Mouse (Mus musculus): ENCODE data around the gene Dnajc22. TPM values are rescaled to one million over a fixed set of nuclear protein-coding genes. Genes with fewer than 3 reads are reported as not detected.

Dnajc22 gene
- total RNA-seq, 2 experiments from 2014 or later: 0.12 TPM; not detected in 1

DNA sequence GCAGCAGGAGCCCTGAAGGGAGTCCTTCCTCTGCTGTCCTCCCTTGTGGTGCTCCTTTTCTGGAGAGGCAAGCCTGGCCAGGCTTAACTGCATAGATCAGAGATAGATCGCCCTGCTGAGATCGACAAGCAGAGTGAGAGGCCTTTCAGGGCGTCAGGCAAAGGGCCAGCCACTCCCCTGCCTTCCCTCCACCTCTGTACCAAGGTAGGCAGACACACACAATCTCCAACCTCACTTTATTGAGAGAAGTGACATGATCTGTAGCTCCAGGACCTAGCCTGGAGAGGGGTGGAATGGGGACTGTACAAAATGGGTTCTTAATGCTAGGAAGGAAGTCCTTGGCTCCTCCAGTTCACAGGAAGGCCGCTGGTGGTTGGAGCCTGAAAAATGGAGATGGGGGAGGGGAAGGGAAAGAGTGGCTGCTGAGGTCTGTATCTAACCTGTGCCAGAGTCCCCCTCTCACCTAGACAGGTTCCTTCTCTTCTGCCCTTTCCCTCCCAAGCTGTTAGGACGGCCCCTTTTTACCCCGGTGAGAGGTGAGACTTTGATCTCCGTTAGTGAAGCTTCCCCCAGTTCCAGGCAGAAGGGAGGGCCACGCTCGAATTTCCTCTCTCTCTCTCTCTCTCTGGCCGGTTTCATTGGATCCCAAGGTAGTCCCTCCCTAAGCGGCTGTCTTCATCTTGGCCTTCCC is 9.0 kb upstream of the Dnajc22 start:
- DNase-seq: no peak
- intact Hi-C loops (cut with DNase I; ENCODE audit: low total_unique reads): loop anchor here (10.0 kb wide), 1 partner anchor 121 kb away; no protein-coding TSS in a partner anchor

- intact Hi-C loops (cut with DNase I; ENCODE audit: low total_unique reads): loop anchor here (10.0 kb wide), 1 partner anchor 120 kb away; no protein-coding TSS in a partner anchor
- no peak for DNase-seq
These were observed 8.4 kb upstream of the Dnajc22 start for GRCm38 (mm10) chr15:99084618-99085017.

DNA sequence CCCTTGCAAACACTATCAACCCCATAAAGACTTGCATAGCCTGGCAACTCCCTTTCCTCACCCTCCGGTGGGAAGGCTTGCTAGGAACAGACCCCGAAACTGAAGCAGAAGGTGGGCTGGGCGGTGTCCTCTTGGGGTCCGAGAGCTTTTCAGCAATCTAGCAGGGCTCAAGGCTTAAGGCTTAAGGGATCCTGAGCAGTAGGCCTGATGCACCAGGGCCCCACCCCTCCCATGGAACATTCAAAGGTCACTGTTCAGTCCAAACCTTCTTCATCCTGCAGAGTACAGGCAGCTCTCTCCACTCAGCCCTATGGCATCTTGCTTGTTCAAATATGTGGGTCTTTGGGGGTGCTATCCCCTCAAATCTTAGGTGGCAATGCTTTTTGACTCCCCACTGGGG is 7.0 kb upstream of the Dnajc22 start:
- no peak for DNase-seq
- intact Hi-C loops (cut with DNase I; ENCODE audit: low total_unique reads): loop anchor here (10.0 kb wide), 1 partner anchor 119 kb away; no protein-coding TSS in a partner anchor

DNA sequence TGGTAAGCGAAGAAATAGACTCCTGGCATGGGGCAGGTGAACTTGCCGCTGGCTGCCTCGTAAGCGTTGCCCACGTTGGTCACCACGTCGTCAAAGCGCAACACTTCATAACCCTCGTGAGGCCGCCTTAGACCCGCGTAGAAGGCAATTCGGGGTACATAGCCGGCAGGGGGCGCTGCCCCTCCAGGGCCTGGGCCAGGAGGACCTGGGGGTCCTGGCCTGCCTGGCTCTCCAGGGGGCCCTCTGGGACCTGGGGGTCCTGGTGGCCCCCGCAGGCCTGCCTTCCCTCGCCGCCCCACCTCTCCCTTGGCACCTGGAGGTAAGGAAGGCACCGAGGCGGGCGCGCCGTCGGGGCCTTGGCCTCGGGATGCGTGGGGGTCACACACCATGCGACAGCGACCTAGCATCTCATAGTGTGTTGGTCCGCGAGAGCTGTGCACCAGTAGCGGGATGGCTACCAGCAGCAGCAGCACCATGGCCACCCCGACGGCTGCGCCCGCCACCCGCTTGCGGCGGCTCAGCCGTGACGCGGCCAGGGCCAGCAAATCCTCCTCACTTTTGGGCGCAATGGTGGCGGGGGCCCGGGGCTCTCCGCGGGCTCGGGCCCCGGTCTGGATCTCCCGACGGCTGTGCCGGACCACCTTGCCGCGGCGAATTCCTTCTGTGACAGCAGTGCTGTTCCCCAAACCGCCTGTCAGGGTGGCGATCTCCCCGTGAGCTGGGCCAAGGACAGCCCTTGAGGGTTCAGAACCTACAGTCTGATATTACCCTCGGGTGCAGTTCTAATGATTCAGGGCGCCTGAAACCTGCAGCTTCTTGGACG is 5.5 kb upstream of the Dnajc22 start, which contains the start of gene C1ql4:
Gene C1ql4, minus strand, starts transcription at position 565 of the 823 bp plus-strand sequence.
- DNase-seq: no peak
- intact Hi-C loops (cut with DNase I; ENCODE audit: low total_unique reads): loop anchor here (10.0 kb wide), 1 partner anchor 117 kb away; no protein-coding TSS in a partner anchor

GRCm38 (mm10) chr15:99088292-99088691 is 4.7 kb upstream of the Dnajc22 start:
- intact Hi-C loops (cut with DNase I; ENCODE audit: low total_unique reads): loop anchor here (10.0 kb wide), 1 partner anchor 117 kb away; no protein-coding TSS in a partner anchor
- peak; percentile 85 for DNase-seq

- DNase-seq: no peak
These were observed 3.9 kb upstream of the Dnajc22 start for GRCm38 (mm10) chr15:99089069-99089468.

DNA sequence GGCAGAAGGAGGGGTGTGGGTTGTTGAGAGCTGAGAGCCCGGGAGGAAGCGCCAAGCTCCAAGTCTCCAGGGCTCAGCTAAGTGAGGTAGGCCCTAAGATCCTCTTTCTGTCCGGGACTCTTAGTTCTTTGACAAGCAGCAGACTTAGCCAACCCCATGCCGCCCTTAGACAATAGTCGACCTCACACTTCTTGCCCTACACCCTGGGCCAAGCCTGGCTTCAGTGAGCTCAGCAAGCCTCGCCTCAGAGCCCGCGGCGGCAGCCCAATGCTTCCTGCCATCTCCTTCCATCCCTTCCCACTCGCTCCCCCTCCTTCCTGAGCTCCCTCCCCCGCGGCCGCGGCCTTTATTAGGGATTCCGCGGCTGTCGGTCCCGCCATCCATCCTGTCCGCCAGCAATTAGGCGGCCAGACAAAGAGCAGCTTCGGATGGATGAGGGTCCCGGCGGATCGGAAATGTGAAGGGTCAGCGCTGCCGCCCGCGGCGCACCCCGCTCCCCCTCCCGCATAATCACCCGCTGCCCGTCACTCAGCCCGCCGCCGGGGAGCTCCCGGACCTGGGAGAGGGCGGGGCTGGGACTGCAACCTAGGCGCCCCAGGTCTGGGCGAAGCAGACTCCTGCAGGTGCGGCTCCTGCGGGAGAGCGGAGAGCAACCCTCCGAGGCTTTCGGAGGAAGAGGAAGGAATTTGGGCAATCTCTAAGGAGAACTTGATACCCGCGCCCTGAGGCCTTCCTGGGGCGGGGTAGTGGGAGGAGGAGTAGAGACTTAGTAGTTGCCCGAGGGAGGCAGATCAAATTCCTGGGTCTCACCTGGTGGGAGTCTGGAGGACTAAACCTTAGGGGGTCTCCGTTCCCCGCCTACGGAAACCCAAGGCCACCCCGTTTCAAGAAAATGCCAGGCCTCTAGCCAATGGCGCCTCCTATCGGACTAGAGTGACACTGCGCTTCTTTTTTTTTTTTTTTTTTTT is 605 bp downstream of the Dnajc22 start:
- intact Hi-C loops (cut with DNase I; ENCODE audit: low total_unique reads): loop anchor here (5.0 kb wide), 1 partner anchor 41 kb away; no protein-coding TSS in a partner anchor
- no peak for DNase-seq

More at GRCm38 (mm10) chr15:99089069-99089468, 3.9 kb upstream of the Dnajc22 start:
- intact Hi-C loops (cut with DNase I; ENCODE audit: low total_unique reads): loop anchor here (10.0 kb wide), 1 partner anchor 116 kb away; no protein-coding TSS in a partner anchor

GRCm38 (mm10) chr15:99094631-99095270 is 1.8 kb downstream of the Dnajc22 start:
- intact Hi-C loops (cut with DNase I; ENCODE audit: low total_unique reads): loop anchor here (5.0 kb wide), 1 partner anchor 42 kb away; no protein-coding TSS in a partner anchor
- DNase-seq: no peak

DNA sequence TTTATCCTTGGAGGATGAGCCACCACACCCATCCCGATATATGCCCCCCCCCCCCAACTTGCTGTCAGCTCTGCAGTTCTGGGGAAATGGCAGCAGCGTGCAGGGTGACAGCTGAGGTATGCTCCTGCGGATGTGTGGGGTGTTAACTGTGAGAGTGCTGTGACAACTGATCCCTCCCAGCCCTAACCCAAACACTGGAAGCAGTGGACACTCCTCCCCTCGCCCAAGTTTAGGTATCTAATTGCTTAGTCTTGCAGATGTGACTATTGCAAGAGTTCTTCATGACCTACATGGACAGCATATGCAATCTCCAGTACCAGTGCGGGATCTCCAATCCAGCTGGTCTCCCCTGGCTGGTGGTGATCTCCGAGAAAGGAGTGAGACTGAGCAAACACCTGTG is 2.4 kb downstream of the Dnajc22 start:
- intact Hi-C loops (cut with DNase I; ENCODE audit: low total_unique reads): no loop called here

GRCm38 (mm10) chr15:99096061-99096793 is 3.3 kb downstream of the Dnajc22 start:
- no peak for DNase-seq
- intact Hi-C loops (cut with DNase I; ENCODE audit: low total_unique reads): no loop called here

More for the DNA sequence above, 2.4 kb downstream of the Dnajc22 start:
- no peak for DNase-seq

GRCm38 (mm10) chr15:99096831-99097500 is 4.0 kb downstream of the Dnajc22 start:
- intact Hi-C loops (cut with DNase I; ENCODE audit: low total_unique reads): no loop called here

GRCm38 (mm10) chr15:99097840-99098492 is 5.0 kb downstream of the Dnajc22 start:
- DNase-seq: no peak
- intact Hi-C loops (cut with DNase I; ENCODE audit: low total_unique reads): no loop called here

More at GRCm38 (mm10) chr15:99096831-99097500, 4.0 kb downstream of the Dnajc22 start:
- no peak for DNase-seq

GRCm38 (mm10) chr15:99098493-99098861 is 5.5 kb downstream of the Dnajc22 start:
- no peak for DNase-seq
- intact Hi-C loops (cut with DNase I; ENCODE audit: low total_unique reads): no loop called here

GRCm38 (mm10) chr15:99099139-99099556 is 6.2 kb downstream of the Dnajc22 start:
- intact Hi-C loops (cut with DNase I; ENCODE audit: low total_unique reads): no loop called here
- DNase-seq: peak; percentile 66

DNA sequence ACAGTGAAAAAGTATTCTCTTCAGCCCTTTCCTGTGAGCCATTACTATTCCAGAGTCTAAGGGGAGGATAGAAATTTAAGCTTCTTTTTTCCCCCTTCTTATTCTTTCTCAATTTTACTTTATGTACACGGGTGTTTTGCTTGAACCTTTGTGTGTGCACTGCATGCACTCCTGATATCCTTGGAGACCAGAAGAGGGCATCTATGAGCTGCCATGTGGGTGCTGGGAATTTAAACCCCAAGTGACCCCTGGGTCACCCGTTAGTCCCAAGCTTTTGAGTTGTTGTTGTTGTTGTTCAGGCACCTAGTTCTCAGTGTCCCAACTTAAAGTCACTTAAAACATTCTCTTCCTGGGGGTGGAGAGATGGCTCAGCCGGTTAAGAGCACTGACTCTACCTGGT is 7.0 kb downstream of the Dnajc22 start:
- intact Hi-C loops (cut with DNase I; ENCODE audit: low total_unique reads): no loop called here
- DNase-seq: no peak

- intact Hi-C loops (cut with DNase I; ENCODE audit: low total_unique reads): no loop called here
- no peak for DNase-seq
These were observed 12.3 kb downstream of the Dnajc22 start for GRCm38 (mm10) chr15:99105238-99105637.

- no peak for DNase-seq
- intact Hi-C loops (cut with DNase I; ENCODE audit: low total_unique reads): no loop called here
These were observed 14.9 kb downstream of the Dnajc22 start for GRCm38 (mm10) chr15:99107866-99108265.

Measured in gastrocnemius, postnatal 14 days (tissue).